Mouse (Mus musculus) G1E (cell line): ENCODE results near the gene Add1.

Source experiments
- CTCF ChIP-seq: IDR thresholded peaks from 2 replicates; pipeline ENCODE4 v1.5.1; 2012; ENCODE audit warnings: low read depth, low read length, inconsistent platforms, mixed read lengths
- GATA1 ChIP-seq: IDR thresholded peaks from 2 replicates; pipeline ENCODE4 v1.6.1; 2012; ENCODE audit warnings: borderline replicate concordance, low read length, inconsistent platforms, mixed read lengths
- GATA2 ChIP-seq: IDR thresholded peaks from 2 replicates; pipeline ENCODE4 v1.6.1; 2012; ENCODE audit warnings: low read depth, low read length, inconsistent platforms, borderline replicate concordance
- POLR2AphosphoS5 ChIP-seq: IDR thresholded peaks from 2 replicates; pipeline ENCODE4 v1.6.1; 2012; ENCODE audit warnings: low read depth, low read length, inconsistent platforms; ENCODE audit not compliant: insufficient replicate concordance
- TAL1 ChIP-seq: conservative IDR thresholded peaks from 2 replicates; pipeline ENCODE4 v1.6.1; 2012; ENCODE audit warnings: low read depth, low read length, inconsistent platforms, mixed read lengths

DNA sequence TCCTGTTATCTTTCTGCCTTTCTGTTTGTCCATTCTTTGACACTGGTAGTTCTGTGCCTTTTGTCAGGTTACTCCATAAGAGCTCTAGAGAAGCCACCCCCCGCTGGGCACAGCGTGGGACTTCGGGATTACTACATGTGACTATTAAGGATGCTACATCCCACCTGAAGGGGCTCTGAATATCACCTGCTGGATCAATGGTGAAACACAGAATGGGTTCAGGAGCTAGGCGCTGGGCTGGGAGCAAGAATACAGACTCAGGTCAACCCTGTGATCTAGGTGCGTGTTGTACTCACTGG, 47.0 kb upstream of the Add1 start:
- no peak for TF ChIP-seq CTCF
- no peak for TF ChIP-seq GATA1
- no peak for TF ChIP-seq TAL1
- no peak for TF ChIP-seq POLR2AphosphoS5
- no peak for TF ChIP-seq GATA2
